Mouse (Mus musculus) MEL (cell line): ENCODE data around the gene Cfap43. TPM values are rescaled to one million over a fixed set of nuclear protein-coding genes. Genes with fewer than 3 reads are reported as not detected.

Experiments used
- DNase-seq: peaks from one replicate; pipeline ENCODE4 v3.0.0; 2011; ENCODE audit warnings: low read depth, low spot score
- H3K27ac ChIP-seq: 2 replicates; pipeline ENCODE4 v1.5.1; 2012; ENCODE audit warnings: low read depth, mild to moderate bottlenecking, control low read depth, low read length, moderate library complexity; ENCODE audit not compliant: control insufficient read depth
- H3K27me3 ChIP-seq, 2 experiments: fragments of 150-350 bp in 1 of 2; sonication (generic) in 1 of 2; 2 replicates each; pipeline ENCODE4 v1.6.1; 2012; ENCODE audit warnings: low read length in 2 of 2, mild to moderate bottlenecking in 2 of 2, improper control_type of control experiment in 1 of 2, moderate library complexity in 1 of 2; ENCODE audit not compliant: insufficient read depth in 2 of 2, control insufficient read depth in 1 of 2
- H3K36me3 ChIP-seq, 2 experiments: 2 replicates each; pipeline ENCODE4 v1.6.1; 2012 to 2014; ENCODE audit warnings: low read length in 2 of 2, improper control_type of control experiment in 1 of 2, inconsistent platforms in 1 of 2, mild to moderate bottlenecking in 1 of 2; ENCODE audit not compliant: insufficient read depth in 2 of 2, control insufficient read depth in 1 of 2
- H3K4me1 ChIP-seq, 2 experiments: fragments of 150-350 bp in 1 of 2; sonication (generic) in 1 of 2; 2 replicates each; pipeline ENCODE4 v1.6.1; 2012; ENCODE audit warnings: low read length in 2 of 2, improper control_type of control experiment in 1 of 2, mild to moderate bottlenecking in 1 of 2; ENCODE audit not compliant: insufficient read depth in 2 of 2, control insufficient read depth in 1 of 2
- H3K4me3 ChIP-seq, 2 experiments: fragments of 150-350 bp in 1 of 2; sonication (generic) in 1 of 2; 2 replicates each; pipeline ENCODE4 v1.5.1; 2012; ENCODE audit warnings: low read depth in 2 of 2, low read length in 2 of 2, mild to moderate bottlenecking in 2 of 2, moderate library complexity in 2 of 2, control low read depth in 1 of 2, improper control_type of control experiment in 1 of 2; ENCODE audit not compliant: control insufficient read depth in 1 of 2, insufficient read depth in 1 of 2
- H3K79me2 ChIP-seq: 2 replicates; pipeline ENCODE4 v1.6.1; 2012; ENCODE audit warnings: mild to moderate bottlenecking, low read length, moderate library complexity; ENCODE audit not compliant: control insufficient read depth, poor library complexity, insufficient read depth
- H3K9ac ChIP-seq: 2 replicates; pipeline ENCODE4 v1.6.1; 2012; ENCODE audit warnings: low read depth, mild to moderate bottlenecking, control low read depth, low read length, moderate library complexity; ENCODE audit not compliant: control insufficient read depth, poor library complexity, severe bottlenecking
- H3K9me3 ChIP-seq: fragments of 150-350 bp; sonication (generic); replicated peaks from 2 replicates; pipeline ENCODE4 v1.6.1; 2012; ENCODE audit warnings: mild to moderate bottlenecking, low read length, improper control_type of control experiment, moderate library complexity; ENCODE audit not compliant: insufficient read depth
- BHLHE40 ChIP-seq: IDR thresholded peaks from 2 replicates; pipeline ENCODE4 v1.6.1; 2012; ENCODE audit warnings: low read depth, mild to moderate bottlenecking, inconsistent platforms, low read length, improper control_type of control experiment, borderline replicate concordance
- CHD1 ChIP-seq: IDR thresholded peaks from 2 replicates; pipeline ENCODE4 v1.6.1; 2012; ENCODE audit warnings: low read depth, mild to moderate bottlenecking, inconsistent platforms, low read length, improper control_type of control experiment
- CHD2 ChIP-seq: IDR thresholded peaks from 2 replicates; pipeline ENCODE4 v1.6.1; 2011; ENCODE audit warnings: low read length, improper control_type of control experiment
- E2F4 ChIP-seq: IDR thresholded peaks from 2 replicates; pipeline ENCODE4 v1.6.1; 2011; ENCODE audit warnings: low read depth, low read length, improper control_type of control experiment, borderline replicate concordance
- ETS1 ChIP-seq: IDR thresholded peaks from 2 replicates; pipeline ENCODE4 v1.6.1; 2012; ENCODE audit warnings: low read depth, mild to moderate bottlenecking, inconsistent platforms, low read length, improper control_type of control experiment, moderate library complexity
- GABPA ChIP-seq: IDR thresholded peaks from 2 replicates; pipeline ENCODE4 v1.6.1; 2012; ENCODE audit warnings: low read depth, mild to moderate bottlenecking, inconsistent platforms, low read length, improper control_type of control experiment, moderate library complexity
- GATA1 ChIP-seq: IDR thresholded peaks from 2 replicates; pipeline ENCODE4 v1.6.1; 2011; ENCODE audit warnings: low read depth, low read length, improper control_type of control experiment
- MAFK ChIP-seq: IDR thresholded peaks from 2 replicates; pipeline ENCODE4 v1.6.1; 2011; ENCODE audit warnings: low read depth, mild to moderate bottlenecking, low read length, improper control_type of control experiment, borderline replicate concordance
- MAZ ChIP-seq: IDR thresholded peaks from 2 replicates; pipeline ENCODE4 v1.6.1; 2012; ENCODE audit warnings: low read depth, mild to moderate bottlenecking, inconsistent platforms, low read length, improper control_type of control experiment
- MEF2A ChIP-seq: IDR thresholded peaks from 2 replicates; pipeline ENCODE4 v1.6.1; 2014; ENCODE audit warnings: low read depth, mild to moderate bottlenecking, inconsistent platforms, low read length, improper control_type of control experiment; ENCODE audit not compliant: poor library complexity, insufficient replicate concordance, severe bottlenecking; ENCODE audit errors: extremely low read depth
- MXI1 ChIP-seq: IDR thresholded peaks from 2 replicates; pipeline ENCODE4 v1.6.1; 2011; ENCODE audit warnings: mild to moderate bottlenecking, low read depth, low read length, improper control_type of control experiment
- MYB ChIP-seq: IDR thresholded peaks from 2 replicates; pipeline ENCODE4 v1.6.1; 2011; ENCODE audit warnings: mild to moderate bottlenecking, low read depth, low read length, improper control_type of control experiment
- POLR2A ChIP-seq, 2 experiments: IDR thresholded peaks; 2 replicates each; pipeline ENCODE4 v1.6.1; 2011 to 2012; ENCODE audit warnings: low read length in 2 of 2, mild to moderate bottlenecking in 2 of 2, control low read depth in 1 of 2, improper control_type of control experiment in 1 of 2, low read depth in 1 of 2, moderate library complexity in 1 of 2; ENCODE audit not compliant: control insufficient read depth in 1 of 2, insufficient read depth in 1 of 2, poor library complexity in 1 of 2
- POLR2AphosphoS2 ChIP-seq: IDR thresholded peaks from 2 replicates; pipeline ENCODE4 v1.6.1; 2011; ENCODE audit warnings: low read length, improper control_type of control experiment
- POLR2AphosphoS5 ChIP-seq: IDR thresholded peaks from 2 replicates; pipeline ENCODE4 v1.6.1; 2012; ENCODE audit warnings: low read depth, borderline replicate concordance, mild to moderate bottlenecking, inconsistent platforms, low read length, moderate library complexity, mixed read lengths
- RCOR1 ChIP-seq: IDR thresholded peaks from 2 replicates; pipeline ENCODE4 v1.6.1; 2012; ENCODE audit warnings: low read depth, mild to moderate bottlenecking, inconsistent platforms, low read length, improper control_type of control experiment
- SIN3A ChIP-seq: IDR thresholded peaks from 2 replicates; pipeline ENCODE4 v1.6.1; 2012; ENCODE audit warnings: low read length, improper control_type of control experiment, inconsistent platforms
- SMC3 ChIP-seq: IDR thresholded peaks from 2 replicates; pipeline ENCODE4 v1.6.1; 2011; ENCODE audit warnings: low read depth, low read length, improper control_type of control experiment
- TBP ChIP-seq: IDR thresholded peaks from 2 replicates; pipeline ENCODE4 v1.8.0; 2011; ENCODE audit warnings: low read depth, low read length, improper control_type of control experiment
- TCF12 ChIP-seq: IDR thresholded peaks from 2 replicates; pipeline ENCODE4 v1.6.1; 2014; ENCODE audit warnings: low read depth, mild to moderate bottlenecking, inconsistent platforms, low read length, improper control_type of control experiment, moderate library complexity
- USF2 ChIP-seq, 2 experiments: IDR thresholded peaks; 2 replicates each; pipeline ENCODE4 v1.6.1; 2011 to 2012; ENCODE audit warnings: improper control_type of control experiment in 2 of 2, low read length in 2 of 2, borderline replicate concordance in 1 of 2, inconsistent platforms in 1 of 2, low read depth in 1 of 2, mild to moderate bottlenecking in 1 of 2; ENCODE audit not compliant: insufficient read depth in 1 of 2
- ZC3H11A ChIP-seq: IDR thresholded peaks from 2 replicates; pipeline ENCODE4 v1.6.1; 2012; ENCODE audit warnings: low read depth, mild to moderate bottlenecking, inconsistent platforms, low read length, improper control_type of control experiment
- ZKSCAN1 ChIP-seq: IDR thresholded peaks from 2 replicates; pipeline ENCODE4 v1.6.1; 2012; ENCODE audit warnings: low read depth, mild to moderate bottlenecking, inconsistent platforms, low read length, improper control_type of control experiment, moderate library complexity
- polyA plus RNA-seq, 2 experiments: library from polyadenylated mRNA; stranded (reverse) in 1 of 2; unstranded in 1 of 2; fragments of >175 nt in 1 of 2; fragments of >200 nt in 1 of 2; gene quantifications; 2 replicates each; pipeline versions ENCODE4 v1.2.1 to v1.2.4; 2012; ENCODE audit warnings: low replicate concordance in 2 of 2, low read depth in 1 of 2; ENCODE audit not compliant: insufficient read length in 2 of 2, insufficient read depth in 1 of 2, missing spikeins in 1 of 2
- total RNA-seq: library from RNA; depleted of rRNA; stranded (reverse); fragments of 300-350 nt; gene quantifications from 2 replicates; pipeline ENCODE4 v1.2.3, GENCODE M21; 2012

The Cfap43 gene
- total and polyA plus RNA-seq, 3 experiments = 0.10 to 0.12 TPM; not detected in 1

GRCm38 (mm10) chr19:47730691-47731070, 188.4 kb downstream of the Cfap43 start:
- DNase-seq = peak; percentile 94
- H3K79me2 ChIP-seq = peaks cover 3% of the 10 kb centered on the region
- no peaks in the 10 kb centered on the region for H3K27me3 ChIP-seq
- TF ChIP-seq TBP (0 out of 2 replicates have a peak, but pooled peaks have one; percentile 7), MAZ (peak; percentile 71), BHLHE40 (no peak), MEF2A (no peak), MXI1 (peak; percentile 70), ETS1 (0 out of 2 replicates have a peak, but pooled peaks have one; percentile 5), SIN3A (peak; percentile 78)
- TF ChIP-seq, all 39 proteins: peak for 5
- Histone ChIP-seq H3K9me3 (no peaks in the 10 kb centered on the region), H3K4me3 (peak overlapping the region; percentile 59 to 78), H3K27ac (peak overlapping the region; percentile 87), H3K4me1 (peaks cover 2 to 3% of the 10 kb centered on the region in 2 experiments; a peak in 2 of 4 replicates), H3K9ac (peak overlapping the region; percentile 75), H3K36me3 (peaks cover 18 to 19% of the 10 kb centered on the region in 2 experiments)

DNA sequence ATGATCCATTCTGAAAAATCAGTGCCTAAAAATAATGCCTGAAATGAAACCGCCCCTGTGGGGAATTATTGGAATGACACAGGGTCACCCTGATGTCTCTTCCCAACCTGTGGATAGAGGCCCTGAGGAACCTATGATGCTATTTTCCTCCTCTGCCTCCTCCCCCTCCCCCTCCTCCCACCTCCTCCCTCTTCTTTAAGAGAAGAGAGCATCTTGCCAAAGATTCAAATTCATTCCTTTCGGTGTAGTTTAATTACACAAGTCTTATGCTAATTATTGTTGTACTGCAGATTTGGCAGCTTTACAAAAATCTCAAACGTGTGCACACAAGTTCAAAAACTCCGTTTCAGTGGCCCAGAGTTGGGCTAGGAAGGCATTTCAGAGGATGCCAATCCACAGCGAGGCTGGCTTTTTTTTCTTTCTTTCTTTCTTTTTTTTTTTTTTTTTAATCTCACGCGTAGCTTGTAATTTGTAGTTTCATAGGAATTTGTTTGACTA, 193.4 kb downstream of the Cfap43 start:
- H3K4me3 ChIP-seq = no peak overlapping the region
- TF ChIP-seq TCF12 (no peak), MXI1 (no peak)
- TF ChIP-seq, all 39 proteins: peak for 0
- H3K27me3 ChIP-seq = no peaks in the 10 kb centered on the region
- H3K36me3 ChIP-seq = peaks cover 0 to 7% of the 10 kb centered on the region in 2 experiments; a peak in 2 of 4 replicates
- H3K9ac ChIP-seq = no peak overlapping the region
- no peak for DNase-seq
- H3K79me2 ChIP-seq = no peaks in the 10 kb centered on the region; the same call in 1 of the 2 replicates
- no peak overlapping the region for H3K27ac ChIP-seq
- no peaks in the 10 kb centered on the region for H3K9me3 ChIP-seq
- H3K4me1 ChIP-seq = no peaks in the 10 kb centered on the region; a peak in 1 of 4 replicates

DNA sequence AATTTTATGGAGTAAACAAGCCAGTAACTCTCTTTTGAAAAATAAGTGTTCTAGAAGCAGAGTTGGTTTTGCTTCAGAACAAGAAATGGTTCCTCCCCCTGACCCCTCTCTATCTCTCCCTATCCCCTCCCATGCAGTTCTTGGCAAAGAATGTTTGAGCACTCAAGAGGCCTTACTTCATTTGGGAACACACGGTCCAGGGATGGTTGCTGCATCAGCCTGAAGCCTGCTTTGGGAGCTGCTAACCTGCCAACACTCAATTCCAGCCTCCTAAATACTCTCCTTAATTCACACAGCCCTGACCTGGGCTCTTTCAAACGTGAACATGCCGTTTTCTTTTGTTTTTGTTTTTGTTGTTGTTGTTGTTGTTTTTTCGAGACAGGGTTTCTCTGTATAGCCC, 194.2 kb downstream of the Cfap43 start:
- Histone ChIP-seq H3K27ac (no peak overlapping the region), H3K79me2 (no peaks in the 10 kb centered on the region), H3K27me3 (no peaks in the 10 kb centered on the region), H3K9ac (no peak overlapping the region), H3K4me3 (no peak overlapping the region), H3K4me1 (no peaks in the 10 kb centered on the region), H3K9me3 (no peaks in the 10 kb centered on the region), H3K36me3 (peaks cover 0 to 2% of the 10 kb centered on the region in 2 experiments; a peak in 1 of 4 replicates)
- DNase-seq = no peak
- TF ChIP-seq SMC3 (no peak), MEF2A (no peak), USF2 (IDR thresholded peaks at IDR 0.05; ENCODE audit: borderline replicate concordance in 1 of 2, insufficient read depth in 1 of 2, low read depth in 1 of 2, low read length in 2 of 2) (no peak), MYB (no peak), POLR2AphosphoS5 (no peak), E2F4 (no peak), CHD1 (no peak), MAFK (no peak), CHD2 (no peak), ZKSCAN1 (no peak), GABPA (no peak), POLR2A (IDR thresholded peaks at IDR 0.05; ENCODE audit: control insufficient read depth in 1 of 2, insufficient read depth in 1 of 2, low read depth in 1 of 2, low read length in 2 of 2, poor library complexity in 1 of 2) (no peak), GATA1 (no peak), RCOR1 (no peak), ZC3H11A (no peak), TBP (no peak), TCF12 (no peak), POLR2AphosphoS2 (no peak), SIN3A (no peak)
